Mouse (Mus musculus) hindbrain, embryonic 16.5 days (tissue): ENCODE results near the gene Gm3264. TPM values are rescaled to one million over a fixed set of nuclear protein-coding genes. Genes with fewer than 3 reads are reported as not detected.
"Not testable (repeated sequence)": the region's sequence is repeated elsewhere in the genome, so short reads cannot be mapped to it uniquely, and the experiment has no call there.

ENCODE experiments used
- ATAC-seq: fragments of 200-750 bp; cut with Nextera tagmentation; 2 replicates; pipeline ENCODE4 v1.8.0; 2017; ENCODE audit warnings: moderate TSS enrichment, moderate library complexity
- H3K27ac ChIP-seq: fragments of 300-500 bp; sonication (generic); 2 replicates; pipeline ENCODE4 v1.5.1; 2014; ENCODE audit warnings: low read depth, mild to moderate bottlenecking, control low read depth, low read length, moderate library complexity
- H3K27me3 ChIP-seq: fragments of 300-500 bp; sonication (generic); replicated peaks from 2 replicates; pipeline ENCODE4 v1.6.1; 2014; ENCODE audit warnings: low read length; ENCODE audit not compliant: control insufficient read depth, insufficient read depth
- H3K36me3 ChIP-seq: fragments of 300-500 bp; sonication (generic); 2 replicates; pipeline ENCODE4 v1.6.1; 2014; ENCODE audit warnings: mild to moderate bottlenecking, low read length, moderate library complexity, mixed read lengths; ENCODE audit not compliant: control insufficient read depth, insufficient read depth
- H3K4me1 ChIP-seq: fragments of 300-500 bp; sonication (generic); 2 replicates; pipeline ENCODE4 v1.6.1; 2014; ENCODE audit warnings: low read depth, low read length; ENCODE audit not compliant: control insufficient read depth, insufficient read depth
- H3K4me2 ChIP-seq: fragments of 300-500 bp; sonication (generic); 2 replicates; pipeline ENCODE4 v1.6.1; 2014; ENCODE audit warnings: mild to moderate bottlenecking, low read length, control low read depth, moderate library complexity
- H3K4me3 ChIP-seq: fragments of 300-500 bp; sonication (generic); 2 replicates; pipeline ENCODE4 v1.5.1; 2014; ENCODE audit warnings: mild to moderate bottlenecking, low read length, control low read depth, moderate library complexity
- H3K9ac ChIP-seq: fragments of 300-500 bp; sonication (generic); 2 replicates; pipeline ENCODE4 v1.6.1; 2014; ENCODE audit warnings: low read depth, mild to moderate bottlenecking, control low read depth, low read length, moderate library complexity
- H3K9me3 ChIP-seq: fragments of 300-500 bp; sonication (generic); 2 replicates; pipeline ENCODE4 v1.6.1; 2014; ENCODE audit warnings: mild to moderate bottlenecking, low read length, moderate library complexity; ENCODE audit not compliant: control insufficient read depth
- WGBS: fragments of 180-500 bp; shearing (Covaris S2); extraction: QIAGEN DNeasy Blood & Tissue Kit; methylation state at CpG from one replicate; pipeline ENCODE4 v1.1.7; 2014; 5-methylcytosine and 5-hydroxymethylcytosine counted together
- polyA plus RNA-seq: library from polyadenylated mRNA; unstranded; fragments of >200 nt; fragmentation: Nextera tagmentation; extraction: Ambion mirVana; gene quantifications from 2 replicates; pipeline ENCODE4 v1.2.1, GENCODE M21; 2015

Gene Gm3264
- polyA plus RNA-seq: 3.1 and 3.6 TPM in 2 replicates

DNA sequence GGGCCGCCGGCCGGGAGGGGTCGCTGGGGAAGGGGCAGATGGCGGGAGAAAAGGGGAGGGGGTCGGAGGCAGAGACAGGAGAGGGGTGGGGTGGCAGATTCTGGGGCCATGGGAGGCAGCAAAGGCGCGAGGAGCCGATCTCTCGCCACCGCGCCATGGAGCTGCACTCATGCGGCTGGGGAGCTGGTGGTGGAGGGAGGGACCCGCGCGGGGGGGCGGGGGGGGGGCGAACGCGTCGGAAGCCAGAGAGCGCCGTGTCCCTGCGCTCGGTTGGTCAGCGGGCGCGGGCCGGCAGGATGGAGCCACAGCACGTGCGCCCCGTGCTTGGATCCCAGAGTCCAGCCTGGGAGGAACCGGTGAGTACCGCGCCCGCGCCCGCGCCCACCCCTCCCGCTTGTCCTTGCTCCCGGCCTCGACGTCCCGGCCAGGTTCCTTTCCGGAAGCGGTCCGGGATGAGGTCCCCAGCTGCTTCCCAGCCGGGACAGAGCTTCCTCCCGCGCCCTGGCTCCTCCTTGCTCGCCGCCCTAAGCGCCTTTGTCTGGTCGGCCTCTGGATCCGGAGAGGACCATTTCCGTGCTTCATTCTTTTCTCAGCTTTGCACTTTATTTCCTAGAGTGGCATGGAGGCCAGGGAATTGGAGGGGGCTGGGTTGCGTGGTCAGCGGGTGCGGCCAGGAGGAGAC lies at the start of gene Gm3264:
Gene Gm3264 (plus strand): TSS at position 278 of the 682 bp plus-strand sequence.
- H3K4me3 ChIP-seq: peak within 1 kb of the TSS; percentile 44
- H3K4me1 ChIP-seq, H3K36me3 ChIP-seq, H3K27ac ChIP-seq, H3K27me3 ChIP-seq, ATAC-seq, H3K9me3 ChIP-seq: not testable (repeated sequence)
- peak within 1 kb of the TSS; percentile 50 for H3K4me2 ChIP-seq
- peak within 1 kb of the TSS; percentile 65 for H3K9ac ChIP-seq
- 7% methylated on average over 15 of the region's 59 CpGs for WGBS

DNA sequence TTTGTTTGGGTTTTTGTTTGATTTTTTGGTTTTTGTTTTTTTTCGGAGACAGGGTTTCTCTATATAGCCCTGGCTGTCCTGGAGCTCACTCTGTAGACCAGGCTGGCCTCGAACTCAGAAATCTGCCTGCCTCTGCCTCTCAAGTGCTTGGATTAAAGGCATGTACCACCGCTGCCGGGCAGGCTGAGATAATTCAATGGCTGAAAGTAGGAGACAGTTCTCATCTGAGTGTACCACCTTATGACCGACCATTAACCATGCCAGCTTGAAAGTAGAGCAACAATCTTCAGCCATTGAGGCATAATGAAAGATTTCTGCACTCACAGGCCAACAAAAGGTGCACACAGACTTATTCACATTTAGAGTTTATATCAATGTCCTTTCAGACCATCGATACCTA lies 49.0 kb upstream of the Gm3264 start:
- not testable (repeated sequence) for H3K4me2 ChIP-seq, ATAC-seq, H3K36me3 ChIP-seq, H3K27ac ChIP-seq, H3K9me3 ChIP-seq, H3K4me3 ChIP-seq, H3K27me3 ChIP-seq, H3K4me1 ChIP-seq, H3K9ac ChIP-seq
- WGBS: 84% methylated on average over 6 of the region's 6 CpGs

DNA sequence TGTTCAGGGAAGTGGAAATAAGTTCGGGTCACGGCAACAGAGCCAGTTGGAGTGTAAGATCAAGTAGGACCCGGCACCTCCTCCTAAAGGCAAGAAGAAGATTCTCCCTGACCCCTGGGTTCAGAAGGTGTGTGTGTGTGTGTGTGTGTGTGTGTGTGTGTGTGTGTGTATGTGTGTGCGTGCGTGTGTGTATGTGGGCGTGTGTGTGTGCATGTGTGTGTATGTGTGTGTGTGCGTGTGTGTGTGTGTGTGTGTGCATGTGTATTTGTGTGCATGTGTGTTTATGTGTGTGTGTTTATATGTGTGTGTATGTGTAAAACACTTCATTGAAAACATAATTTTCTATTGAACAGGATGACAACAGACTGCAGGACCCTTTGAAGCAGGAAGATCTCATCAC lies 33.4 kb upstream of the Gm3264 start:
- ATAC-seq, H3K27ac ChIP-seq, H3K9me3 ChIP-seq, H3K4me2 ChIP-seq, H3K4me3 ChIP-seq, H3K4me1 ChIP-seq, H3K27me3 ChIP-seq, H3K36me3 ChIP-seq, H3K9ac ChIP-seq: not testable (repeated sequence)
- WGBS: 73% methylated on average over 4 of the region's 7 CpGs

DNA sequence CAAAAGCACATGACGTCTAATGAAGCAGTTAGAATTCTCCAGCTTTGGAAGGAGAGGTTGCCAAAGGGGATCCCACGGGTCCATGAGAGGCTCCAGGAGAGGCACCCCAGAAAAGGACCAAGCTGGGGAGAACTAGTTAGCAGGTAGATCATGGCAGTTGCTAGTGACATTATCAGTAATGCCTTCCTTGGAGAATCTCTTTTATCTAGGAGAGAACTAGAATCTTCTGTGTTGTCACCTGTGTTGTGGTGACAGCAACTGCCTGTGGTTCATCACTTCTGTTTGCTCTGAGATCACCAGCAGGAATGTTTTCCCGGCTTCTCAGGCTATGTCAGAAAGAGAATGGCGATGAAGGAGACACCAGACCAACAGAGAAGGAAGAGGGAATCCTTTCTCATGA lies 17.6 kb upstream of the Gm3264 start, which contains the start of gene Gm3269:
Gene Gm3269 (plus strand): TSS at position 301 of the 400 bp plus-strand sequence.
- H3K27me3 ChIP-seq, H3K9ac ChIP-seq, H3K4me1 ChIP-seq, ATAC-seq, H3K4me3 ChIP-seq, H3K9me3 ChIP-seq, H3K36me3 ChIP-seq, H3K4me2 ChIP-seq, H3K27ac ChIP-seq: not testable (repeated sequence)
- no CpG with 5 or more reads among the region's 4 CpGs for WGBS

DNA sequence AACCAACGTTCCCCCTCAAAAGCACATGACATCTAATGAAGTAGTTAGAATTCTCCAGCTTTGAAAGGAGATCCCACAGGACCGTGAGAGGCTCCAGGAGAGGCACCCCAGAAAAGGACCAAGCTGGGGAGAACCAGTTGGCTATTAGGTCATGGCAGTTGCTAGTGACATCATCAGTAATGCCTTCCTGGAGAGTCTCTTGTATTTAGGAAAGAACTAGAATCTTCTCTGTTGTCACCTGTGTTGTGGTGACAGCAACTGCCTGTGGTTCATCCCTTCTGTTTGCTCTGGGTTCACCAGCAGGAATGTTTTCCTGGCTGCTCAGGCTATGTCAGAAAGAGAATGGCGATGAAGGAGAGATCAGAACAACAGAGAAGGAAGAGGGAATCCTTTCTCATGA lies 36.7 kb downstream of the Gm3264 start, which contains the start of gene Gm3278:
Gene Gm3278 (plus strand): TSS at position 301 of the 400 bp plus-strand sequence.
- H3K4me2 ChIP-seq, H3K36me3 ChIP-seq, H3K9me3 ChIP-seq, H3K27me3 ChIP-seq, H3K9ac ChIP-seq, H3K4me1 ChIP-seq, ATAC-seq, H3K27ac ChIP-seq, H3K4me3 ChIP-seq: not testable (repeated sequence)
- WGBS: no CpG with 5 or more reads among the region's 3 CpGs

Other genes with a start within 250 kb of the Gm3264 start
- not detected in 2 replicates for gene Gm8159, start 223.2 kb upstream of the Gm3264 start, polyA plus RNA-seq
- gene Gm3239, start 191.4 kb upstream of the Gm3264 start, polyA plus RNA-seq: 1.6 and 2.0 TPM in 2 replicates
- gene Gm7876, start 146.3 kb upstream of the Gm3264 start, polyA plus RNA-seq: not detected in 2 replicates
- 3.0 and 3.8 TPM in 2 replicates for gene Gm3252, start 128.8 kb upstream of the Gm3264 start, polyA plus RNA-seq
- not detected in 2 replicates for gene Gm9602, start 79.2 kb upstream of the Gm3264 start, polyA plus RNA-seq
- gene Gm3269, start 17.5 kb upstream of the Gm3264 start, polyA plus RNA-seq: not detected in 2 replicates
- gene Gm3278, start 36.8 kb downstream of the Gm3264 start, polyA plus RNA-seq: not detected in 2 replicates
- gene Gm8297, start 128.4 kb downstream of the Gm3264 start, polyA plus RNA-seq: not detected in 2 replicates
- 0.95 TPM in 1 of 2 replicates, not detected in the other for gene Gm3298, start 160.3 kb downstream of the Gm3264 start, polyA plus RNA-seq
- gene 4930555G01Rik, start 195.1 kb downstream of the Gm3264 start, polyA plus RNA-seq: not detected in 2 replicates
- 12.8 and 13.1 TPM in 2 replicates for gene Gm8281, start 215.5 kb downstream of the Gm3264 start, polyA plus RNA-seq